Mouse (Mus musculus) G1E (cell line): ENCODE measurements around the gene Polr3b. TPM values are rescaled to one million over a fixed set of nuclear protein-coding genes. Genes with fewer than 3 reads are reported as not detected.

Source experiments
- ATAC-seq: 2 replicates; pipeline ENCODE4 v1.8.0; 2016; ENCODE audit warnings: mild to moderate bottlenecking; ENCODE audit not compliant: insufficient number of reproducible peaks, poor library complexity, low FRiP score, severe bottlenecking; ENCODE audit errors: extremely low read depth
- DNase-seq: peaks from one replicate; pipeline ENCODE4 v3.0.0; 2012; ENCODE audit warnings: low spot score
- H3K27me3 ChIP-seq: 2 replicates; pipeline ENCODE4 v1.6.1; 2012; ENCODE audit warnings: mild to moderate bottlenecking, low read length, inconsistent platforms; ENCODE audit not compliant: insufficient read depth
- H3K36me3 ChIP-seq: replicated peaks from 2 replicates; pipeline ENCODE3; 2012; ENCODE audit warnings: mild to moderate bottlenecking, inconsistent platforms
- H3K4me1 ChIP-seq: 2 replicates; pipeline ENCODE4 v1.6.1; 2012; ENCODE audit warnings: low read depth, low read length, inconsistent platforms, mixed read lengths; ENCODE audit not compliant: insufficient read depth
- H3K4me3 ChIP-seq: 2 replicates; pipeline ENCODE4 v1.5.1; 2012; ENCODE audit warnings: low read depth, mild to moderate bottlenecking, inconsistent platforms, low read length, moderate library complexity, mixed read lengths
- H3K9me3 ChIP-seq: replicated peaks from 2 replicates; pipeline ENCODE4 v1.6.1; 2012; ENCODE audit warnings: inconsistent platforms
- CTCF ChIP-seq: IDR thresholded peaks from 2 replicates; pipeline ENCODE4 v1.5.1; 2012; ENCODE audit warnings: low read depth, low read length, inconsistent platforms, mixed read lengths
- GATA1 ChIP-seq: IDR thresholded peaks from 2 replicates; pipeline ENCODE4 v1.6.1; 2012; ENCODE audit warnings: borderline replicate concordance, low read length, inconsistent platforms, mixed read lengths
- GATA2 ChIP-seq: IDR thresholded peaks from 2 replicates; pipeline ENCODE4 v1.6.1; 2012; ENCODE audit warnings: low read depth, low read length, inconsistent platforms, borderline replicate concordance
- POLR2AphosphoS5 ChIP-seq: IDR thresholded peaks from 2 replicates; pipeline ENCODE4 v1.6.1; 2012; ENCODE audit warnings: low read depth, low read length, inconsistent platforms; ENCODE audit not compliant: insufficient replicate concordance
- TAL1 ChIP-seq: conservative IDR thresholded peaks from 2 replicates; pipeline ENCODE4 v1.6.1; 2012; ENCODE audit warnings: low read depth, low read length, inconsistent platforms, mixed read lengths
- polyA plus RNA-seq: library from polyadenylated mRNA; stranded (reverse); fragments of >175 nt; gene quantifications from 2 replicates; pipeline ENCODE4 v1.2.3, GENCODE M21; 2012
- total RNA-seq, 2 experiments: library from RNA; stranded (forward) in 1 of 2; stranded (reverse) in 1 of 2; fragments of 200-1000 nt in 1 of 2; fragments of >200 nt in 1 of 2; fragmentation: Nextera tagmentation in 1 of 2; gene quantifications; 2 replicates each; pipeline ENCODE4 v1.2.3; 2014 to 2017

Polr3b gene
- total and polyA plus RNA-seq, 3 experiments = 5.6 to 27.2 (median 21.9) TPM

GRCm38 (mm10) chr10:84641576-84641975 is 19.5 kb downstream of the Polr3b start:
- no peaks in the 10 kb centered on the region for H3K27me3 ChIP-seq
- no peak for DNase-seq
- H3K4me3 ChIP-seq = no peak overlapping the region
- H3K4me1 ChIP-seq = peaks cover 20% of the 10 kb centered on the region
- ATAC-seq = no peak
- H3K36me3 ChIP-seq = peaks cover 82% of the 10 kb centered on the region
- no peaks in the 10 kb centered on the region for H3K9me3 ChIP-seq
- TF ChIP-seq POLR2AphosphoS5 (no peak), GATA1 (no peak), CTCF (no peak), GATA2 (no peak), TAL1 (no peak)

GRCm38 (mm10) chr10:84645940-84646339 is 23.8 kb downstream of the Polr3b start:
- Histone ChIP-seq H3K4me1 (peaks cover 33% of the 10 kb centered on the region), H3K36me3 (peaks cover 76% of the 10 kb centered on the region), H3K9me3 (no peaks in the 10 kb centered on the region), H3K27me3 (no peaks in the 10 kb centered on the region), H3K4me3 (no peak overlapping the region)
- DNase-seq (no peak), ATAC-seq (no peak)
- TF ChIP-seq TAL1 (no peak), CTCF (no peak), GATA2 (no peak), GATA1 (no peak), POLR2AphosphoS5 (no peak)

GRCm38 (mm10) chr10:84646506-84647102 is 24.5 kb downstream of the Polr3b start:
- ATAC-seq (no peak), DNase-seq (no peak)
- peaks cover 77% of the 10 kb centered on the region for H3K36me3 ChIP-seq
- H3K4me3 ChIP-seq = no peak overlapping the region
- no peaks in the 10 kb centered on the region for H3K27me3 ChIP-seq
- no peaks in the 10 kb centered on the region for H3K9me3 ChIP-seq
- H3K4me1 ChIP-seq = peaks cover 33% of the 10 kb centered on the region
- TF ChIP-seq TAL1 (no peak), GATA1 (no peak), CTCF (no peak), GATA2 (no peak), POLR2AphosphoS5 (no peak)

- no peak for ATAC-seq
- H3K4me3 ChIP-seq = no peak overlapping the region
- no peaks in the 10 kb centered on the region for H3K9me3 ChIP-seq
- TF ChIP-seq GATA2 (no peak), POLR2AphosphoS5 (no peak), CTCF (no peak), GATA1 (no peak), TAL1 (no peak)
- peaks cover 33% of the 10 kb centered on the region for H3K4me1 ChIP-seq
- no peak for DNase-seq
- no peaks in the 10 kb centered on the region for H3K27me3 ChIP-seq
- peaks cover 80% of the 10 kb centered on the region for H3K36me3 ChIP-seq
Measured at GRCm38 (mm10) chr10:84647264-84647663, 25.2 kb downstream of the Polr3b start.

- H3K4me1 ChIP-seq = peaks cover 33% of the 10 kb centered on the region
- no peaks in the 10 kb centered on the region for H3K9me3 ChIP-seq
- H3K4me3 ChIP-seq = no peak overlapping the region
- H3K36me3 ChIP-seq = peaks cover 78% of the 10 kb centered on the region
- peak; percentile 73 for ATAC-seq
- no peaks in the 10 kb centered on the region for H3K27me3 ChIP-seq
- no peak for DNase-seq
- peak; percentile 35; the same call in 1 of the 2 replicates for TF ChIP-seq GATA2
- no peak for TF ChIP-seq POLR2AphosphoS5
- no peak for TF ChIP-seq GATA1
- TF ChIP-seq CTCF = no peak
- TF ChIP-seq TAL1 = 0 out of 2 replicates have a peak, but pooled peaks have one; percentile 19
Measured at GRCm38 (mm10) chr10:84648911-84649310, 26.8 kb downstream of the Polr3b start.

GRCm38 (mm10) chr10:84654029-84654428 is 31.9 kb downstream of the Polr3b start:
- no peak for ATAC-seq
- Histone ChIP-seq H3K36me3 (peaks cover 75% of the 10 kb centered on the region), H3K4me1 (peaks cover 24% of the 10 kb centered on the region), H3K27me3 (no peaks in the 10 kb centered on the region), H3K4me3 (no peak overlapping the region), H3K9me3 (no peaks in the 10 kb centered on the region)
- TF ChIP-seq POLR2AphosphoS5 (no peak), TAL1 (no peak), CTCF (no peak), GATA1 (no peak)
- no peak for DNase-seq
